Mouse (Mus musculus) hindbrain, embryonic 15.5 days (tissue): ENCODE measurements around the gene Gm45717. TPM values are rescaled to one million over a fixed set of nuclear protein-coding genes. Genes with fewer than 3 reads are reported as not detected.

Experiments used
- ATAC-seq: fragments of 200-750 bp; cut with Nextera tagmentation; 2 replicates; pipeline ENCODE4 v1.8.0; 2017; ENCODE audit warnings: low read depth, moderate number of reproducible peaks, moderate TSS enrichment; ENCODE audit not compliant: low FRiP score
- H3K27ac ChIP-seq: fragments of 300-500 bp; sonication (generic); replicated peaks from 2 replicates; pipeline ENCODE4 v1.5.1; 2015; ENCODE audit warnings: mild to moderate bottlenecking, inconsistent platforms
- H3K27me3 ChIP-seq: fragments of 300-500 bp; sonication (generic); 2 replicates; pipeline ENCODE4 v1.6.1; 2015; ENCODE audit warnings: control low read depth, inconsistent platforms
- H3K36me3 ChIP-seq: fragments of 300-500 bp; sonication (generic); 2 replicates; pipeline ENCODE4 v1.6.1; 2015; ENCODE audit warnings: control low read depth, inconsistent platforms
- H3K4me1 ChIP-seq: fragments of 300-500 bp; sonication (generic); replicated peaks from 2 replicates; pipeline ENCODE4 v1.6.1; 2015; ENCODE audit warnings: control low read depth, inconsistent platforms
- H3K4me2 ChIP-seq: fragments of 300-500 bp; sonication (generic); 2 replicates; pipeline ENCODE4 v1.6.1; 2015; ENCODE audit warnings: moderate library complexity, mild to moderate bottlenecking, inconsistent platforms
- H3K4me3 ChIP-seq: fragments of 300-500 bp; sonication (generic); 2 replicates; pipeline ENCODE4 v1.5.1; 2015; ENCODE audit warnings: mild to moderate bottlenecking, inconsistent platforms
- H3K9ac ChIP-seq: fragments of 300-500 bp; sonication (generic); 2 replicates; pipeline ENCODE4 v1.6.1; 2015; ENCODE audit warnings: inconsistent platforms
- H3K9me3 ChIP-seq: fragments of 300-500 bp; sonication (generic); 2 replicates; pipeline ENCODE4 v1.6.1; 2016; ENCODE audit warnings: control low read depth, inconsistent platforms
- WGBS: fragments of 180-500 bp; shearing (Covaris S2); methylation state at CpG from one replicate; pipeline ENCODE4 v1.1.7; 2015; 5-methylcytosine and 5-hydroxymethylcytosine counted together
- polyA plus RNA-seq: library from polyadenylated mRNA; unstranded; fragments of >200 nt; fragmentation: Nextera tagmentation; extraction: Ambion mirVana; gene quantifications from 2 replicates; pipeline ENCODE4 v1.2.1, GENCODE M21; 2015

Gm45717 gene
- polyA plus RNA-seq: not detected in 2 replicates

DNA sequence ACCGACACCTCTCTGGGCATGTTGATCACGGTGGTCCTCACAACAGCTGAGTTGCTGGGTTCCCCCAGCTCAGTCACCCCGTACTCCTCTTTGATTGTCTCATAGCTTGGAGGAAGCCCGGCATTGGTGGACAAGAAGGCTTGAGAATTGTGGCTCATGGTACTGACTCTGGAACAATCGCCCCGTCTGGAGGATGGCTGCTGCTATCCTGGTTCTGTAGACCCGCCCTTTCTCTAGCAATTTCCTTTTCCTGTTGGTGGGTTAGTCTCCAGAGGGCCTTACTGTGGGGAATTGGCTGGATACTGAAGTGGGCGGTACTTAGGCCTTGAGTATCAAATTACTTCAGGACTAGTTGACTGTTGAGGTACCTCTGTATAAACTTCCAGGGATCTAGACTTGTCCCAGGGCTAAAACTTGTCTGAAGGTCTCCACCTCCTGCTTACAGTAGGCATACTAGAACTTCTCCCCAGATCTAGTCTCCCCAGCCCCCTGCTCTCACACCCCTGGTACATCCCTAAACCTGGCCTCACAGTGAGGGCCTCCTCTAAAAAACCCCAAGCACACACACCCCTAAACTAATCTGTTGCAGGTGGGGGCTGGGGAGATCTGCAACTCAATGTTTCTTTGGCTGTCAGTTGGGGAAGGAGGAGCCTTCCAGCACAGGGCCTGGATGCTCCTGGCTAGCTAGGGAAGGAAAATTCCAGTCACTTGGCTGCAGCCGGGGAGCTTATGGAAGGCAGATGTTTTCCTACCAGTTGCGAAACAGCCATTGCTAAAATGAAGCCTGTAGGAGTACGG lies at the start of gene Gm45717, which contains the start of gene Ifitm2:
Gm45717 (minus strand) TSS at position 180 of the 798 bp plus-strand sequence.
Ifitm2 (minus strand) TSS at position 230 of the 798 bp plus-strand sequence.
- Histone ChIP-seq H3K27ac (0 out of 2 replicates have a peak within 1 kb of the TSS, but pooled peaks have one; percentile 15), H3K4me3 (peak within 1 kb of the TSS; percentile 29), H3K9ac (peak within 1 kb of the TSS; percentile 34), H3K4me2 (peak within 1 kb of the TSS; percentile 62), H3K27me3 (no peaks in the 10 kb centered on the region), H3K36me3 (no peaks in the 10 kb centered on the region), H3K9me3 (no peaks in the 10 kb centered on the region), H3K4me1 (peaks cover 15% of the 10 kb centered on the region; the same call in 1 of the 2 replicates)
- 0 out of 2 replicates have a peak, but pooled peaks have one; percentile 57 for ATAC-seq
- 25% methylated on average over 11 of the region's 11 CpGs for WGBS

DNA sequence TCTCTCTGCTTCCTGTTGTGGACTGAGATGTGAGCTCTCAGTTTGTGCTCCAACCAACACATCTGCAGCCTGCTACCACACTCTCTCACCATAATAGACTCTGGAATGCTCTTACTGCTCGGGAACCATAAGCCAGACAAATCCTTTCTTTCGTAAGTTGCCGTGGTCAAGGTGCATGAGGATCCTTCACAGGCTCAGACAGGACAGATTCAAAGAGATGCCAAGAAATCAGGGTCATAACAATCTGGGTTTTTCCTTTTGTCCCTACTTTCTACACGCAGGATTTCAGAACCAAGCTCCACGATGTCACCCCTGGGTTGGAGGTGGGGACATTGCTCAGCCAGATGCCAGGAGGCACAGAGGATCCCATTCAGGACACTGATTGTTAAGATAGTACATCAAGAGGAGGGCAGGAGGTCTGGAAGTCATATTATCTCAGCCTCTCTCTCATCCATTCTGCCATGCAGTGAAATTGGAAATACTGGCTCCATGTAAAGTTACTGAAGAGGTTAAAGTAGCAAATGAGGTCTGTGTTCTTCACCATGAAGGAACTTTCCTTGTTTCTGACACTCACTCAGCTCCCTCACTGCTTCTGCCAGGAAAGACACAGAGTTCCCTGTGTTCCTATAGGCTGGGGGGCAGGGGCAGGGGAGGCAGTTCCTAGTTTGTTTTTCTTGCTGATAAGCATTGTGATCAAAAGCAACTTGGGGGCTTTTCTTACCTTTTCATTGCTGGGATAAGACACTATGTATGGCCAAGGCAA lies 47.7 kb upstream of the Gm45717 start:
- Histone ChIP-seq H3K4me2 (no peak overlapping the region), H3K27me3 (no peaks in the 10 kb centered on the region), H3K36me3 (no peaks in the 10 kb centered on the region), H3K9me3 (no peaks in the 10 kb centered on the region), H3K4me1 (no peaks in the 10 kb centered on the region), H3K9ac (no peak overlapping the region), H3K27ac (no peak overlapping the region), H3K4me3 (no peak overlapping the region)
- 86% methylated on average over 5 of the region's 5 CpGs for WGBS
- ATAC-seq: no peak

DNA sequence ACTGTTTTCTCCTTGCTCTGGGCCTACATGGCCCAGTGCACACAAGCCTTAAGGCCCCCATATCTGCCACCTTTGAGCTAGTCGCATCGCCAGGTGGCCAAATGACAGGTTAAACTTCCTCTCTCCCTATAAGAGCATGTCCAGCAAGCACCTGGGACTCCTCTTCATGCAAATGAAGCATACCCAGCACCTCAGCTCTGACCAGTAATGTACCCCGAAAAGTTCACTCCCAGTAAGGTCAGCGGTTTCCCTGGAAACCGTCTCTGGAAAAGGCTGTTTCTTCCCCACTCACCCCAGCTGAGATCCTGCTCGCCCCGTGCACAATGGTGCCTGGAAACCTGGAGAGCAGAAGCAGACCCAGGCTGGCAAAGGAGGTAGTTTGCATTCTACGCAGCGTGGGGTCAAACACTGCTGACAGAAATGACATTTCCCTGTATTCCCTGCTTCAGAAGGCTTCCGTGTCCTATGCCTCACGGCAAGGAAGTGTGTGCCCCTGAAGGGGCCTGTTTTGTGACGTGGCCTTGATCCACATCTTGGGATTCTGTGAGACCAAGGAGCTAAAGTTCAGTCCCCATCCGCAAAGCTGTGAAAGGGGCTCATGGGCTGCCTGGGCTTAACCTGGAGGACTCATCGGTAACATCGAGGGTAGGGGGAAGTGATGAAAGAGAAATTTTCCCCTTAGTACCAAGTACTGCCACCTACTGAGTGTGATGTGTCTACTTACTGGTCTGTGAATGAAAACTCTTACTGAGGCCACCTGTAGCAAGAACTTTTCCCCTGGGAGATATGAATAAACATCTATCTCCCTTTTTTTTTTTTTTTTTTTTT lies 45.4 kb upstream of the Gm45717 start:
- WGBS: 68% methylated on average over 15 of the region's 15 CpGs
- H3K4me2 ChIP-seq: no peak overlapping the region
- no peak for ATAC-seq

DNA sequence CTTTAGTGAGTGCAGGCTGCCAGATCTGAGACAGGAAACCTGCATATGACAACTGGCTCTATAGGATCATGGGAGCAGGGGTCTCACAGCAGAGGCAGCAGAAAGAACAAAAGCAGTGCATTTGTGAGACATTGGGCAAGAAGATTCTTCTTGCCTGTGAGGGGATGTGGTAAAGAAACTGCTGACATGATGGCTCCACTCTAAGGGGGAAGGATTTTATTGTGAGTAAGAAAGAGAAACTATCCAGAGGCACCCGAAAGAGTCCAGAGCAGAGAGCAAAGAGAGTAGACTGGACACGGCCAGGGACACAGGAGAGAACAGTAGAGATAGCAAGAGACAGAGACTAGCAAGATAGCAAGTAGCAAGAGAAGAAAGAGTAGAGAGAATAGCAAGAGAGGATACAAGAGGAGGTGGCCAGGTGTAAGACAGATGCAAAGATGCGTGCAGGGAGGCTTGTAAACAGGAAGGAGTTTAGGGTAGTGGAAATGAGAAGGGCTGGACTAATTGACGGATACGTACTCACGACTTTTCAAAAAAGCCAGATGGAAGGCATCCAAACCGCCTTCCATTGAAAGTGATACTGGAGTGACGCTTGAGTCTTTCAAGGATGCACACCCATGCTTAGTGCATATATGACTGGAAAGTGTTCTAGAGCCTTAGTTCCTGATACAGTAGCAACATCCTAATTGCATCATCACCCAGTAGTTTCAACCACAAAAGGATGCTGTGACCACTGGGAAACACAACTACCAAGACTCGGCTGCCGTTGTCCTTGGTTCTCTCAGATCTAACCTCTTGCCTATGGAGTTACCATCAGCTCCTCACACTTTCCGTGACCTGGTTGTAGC lies 43.3 kb upstream of the Gm45717 start:
- Histone ChIP-seq H3K4me1 (no peaks in the 10 kb centered on the region), H3K4me3 (no peak overlapping the region), H3K9ac (no peak overlapping the region), H3K9me3 (no peaks in the 10 kb centered on the region), H3K4me2 (no peak overlapping the region), H3K36me3 (no peaks in the 10 kb centered on the region), H3K27ac (no peak overlapping the region), H3K27me3 (no peaks in the 10 kb centered on the region)
- WGBS: 91% methylated on average over 11 of the region's 11 CpGs
- no peak for ATAC-seq

More for the DNA sequence above, 45.4 kb upstream of the Gm45717 start:
- Histone ChIP-seq H3K27ac (no peak overlapping the region), H3K4me3 (no peak overlapping the region), H3K9me3 (no peaks in the 10 kb centered on the region), H3K27me3 (no peaks in the 10 kb centered on the region), H3K9ac (no peak overlapping the region), H3K36me3 (no peaks in the 10 kb centered on the region), H3K4me1 (no peaks in the 10 kb centered on the region)

DNA sequence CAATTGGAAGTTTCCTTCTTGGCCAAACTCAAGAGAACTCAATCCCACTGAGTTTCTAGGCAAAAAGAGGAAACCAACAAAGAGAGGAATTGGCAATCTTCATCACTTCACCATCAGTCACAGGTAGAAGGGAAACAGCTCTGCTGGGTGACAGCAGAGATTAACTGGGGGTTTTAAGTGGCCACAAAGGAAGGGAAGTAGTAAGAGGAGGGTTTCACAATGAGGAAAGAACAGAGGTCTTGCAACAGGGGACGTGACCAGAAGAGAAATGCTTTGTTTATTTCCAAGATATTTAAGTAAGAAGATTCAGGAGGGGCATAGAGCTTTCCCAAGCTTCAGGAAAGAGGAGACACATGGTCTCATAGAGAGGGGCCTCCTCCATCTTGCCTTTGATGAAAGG lies 42.1 kb upstream of the Gm45717 start:
- Histone ChIP-seq H3K4me3 (no peak overlapping the region), H3K27me3 (no peaks in the 10 kb centered on the region), H3K9ac (no peak overlapping the region), H3K36me3 (no peaks in the 10 kb centered on the region), H3K27ac (no peak overlapping the region), H3K9me3 (no peaks in the 10 kb centered on the region), H3K4me2 (no peak overlapping the region), H3K4me1 (no peaks in the 10 kb centered on the region)
- ATAC-seq: no peak
- 73% methylated on average over 1 of the region's 1 CpGs for WGBS

DNA sequence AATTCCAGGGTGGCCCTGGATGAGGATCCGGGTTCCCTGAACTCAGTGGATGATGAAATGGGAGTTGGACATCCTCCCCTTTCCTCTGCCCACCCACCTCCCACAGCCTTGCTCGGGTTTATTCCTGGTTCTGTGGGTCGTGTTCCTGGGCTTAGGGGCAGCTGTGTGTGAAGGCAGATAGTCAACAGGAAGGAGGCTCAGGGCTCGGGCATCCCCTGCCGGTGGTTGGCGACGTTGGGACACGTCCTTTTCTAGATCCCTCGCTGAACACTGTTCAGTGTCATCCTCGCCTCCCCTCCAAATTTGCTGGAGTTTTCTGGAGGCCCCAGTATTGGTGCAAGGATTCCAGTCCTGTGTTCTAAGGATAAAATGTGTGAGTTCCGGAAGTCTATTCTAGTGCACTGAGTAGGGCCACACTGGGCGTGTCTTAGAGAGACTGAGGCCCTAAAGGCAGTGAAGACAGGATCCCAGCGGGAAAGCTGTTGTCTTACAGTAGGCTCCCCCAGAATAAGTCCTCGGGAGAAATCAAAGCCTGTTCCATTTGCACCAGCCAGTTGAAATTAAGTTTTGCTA lies 35.5 kb upstream of the Gm45717 start:
- Histone ChIP-seq H3K27ac (no peak overlapping the region), H3K9me3 (no peaks in the 10 kb centered on the region), H3K9ac (no peak overlapping the region), H3K4me2 (no peak overlapping the region), H3K4me1 (no peaks in the 10 kb centered on the region), H3K36me3 (no peaks in the 10 kb centered on the region), H3K4me3 (no peak overlapping the region), H3K27me3 (no peaks in the 10 kb centered on the region)
- no peak for ATAC-seq
- 88% methylated on average over 14 of the region's 14 CpGs for WGBS

DNA sequence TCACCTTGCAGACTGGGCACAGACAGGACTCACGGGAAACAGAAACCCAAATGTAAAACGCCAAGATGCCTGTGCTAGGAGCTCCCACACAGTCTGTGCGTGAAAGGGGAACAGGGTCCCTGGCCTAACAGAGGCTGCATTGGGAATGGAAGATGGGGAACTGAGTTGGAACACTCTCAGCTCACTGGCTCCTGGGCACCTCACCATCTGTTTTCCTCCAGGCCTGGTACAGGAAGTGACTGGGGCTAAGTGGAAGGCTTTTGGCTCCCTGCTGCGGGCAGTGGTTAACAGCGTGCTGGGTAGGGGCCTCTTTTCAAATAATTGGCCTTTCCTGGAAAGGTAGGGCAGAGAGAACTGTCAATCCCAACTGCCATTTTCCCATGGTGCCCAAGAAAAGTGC lies 34.9 kb upstream of the Gm45717 start:
- no peak overlapping the region for H3K4me2 ChIP-seq
- WGBS: 70% methylated on average over 5 of the region's 5 CpGs
- H3K9me3 ChIP-seq: no peaks in the 10 kb centered on the region
- H3K36me3 ChIP-seq: no peaks in the 10 kb centered on the region
- no peak for ATAC-seq
- H3K4me3 ChIP-seq: no peak overlapping the region
- no peaks in the 10 kb centered on the region for H3K4me1 ChIP-seq
- no peak overlapping the region for H3K27ac ChIP-seq
- H3K9ac ChIP-seq: no peak overlapping the region
- H3K27me3 ChIP-seq: no peaks in the 10 kb centered on the region

DNA sequence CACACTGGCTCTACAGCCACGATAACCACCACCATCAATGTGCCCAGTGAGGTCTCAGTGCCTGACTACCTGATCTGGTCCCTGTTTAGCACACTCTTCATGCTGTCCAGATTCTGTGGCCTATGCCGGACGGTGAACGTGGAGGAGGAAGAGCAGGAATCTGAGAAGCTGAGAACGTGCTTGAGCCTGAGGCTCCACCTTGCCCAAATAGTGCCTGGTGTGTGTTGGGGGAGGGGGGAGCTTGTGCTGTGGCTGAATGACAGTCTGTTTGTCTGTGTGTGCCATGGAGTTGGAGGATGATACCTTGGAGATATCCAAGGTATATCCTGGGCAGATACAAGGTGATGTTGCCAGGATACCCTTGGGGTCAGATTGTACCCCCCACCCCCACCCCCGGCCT lies 34.4 kb upstream of the Gm45717 start:
- WGBS: 85% methylated on average over 6 of the region's 6 CpGs
- H3K27ac ChIP-seq: no peak overlapping the region
- H3K4me3 ChIP-seq: no peak overlapping the region
- H3K4me1 ChIP-seq: no peaks in the 10 kb centered on the region
- no peaks in the 10 kb centered on the region for H3K9me3 ChIP-seq
- H3K27me3 ChIP-seq: no peaks in the 10 kb centered on the region
- no peak overlapping the region for H3K9ac ChIP-seq
- ATAC-seq: no peak
- H3K36me3 ChIP-seq: no peaks in the 10 kb centered on the region
- no peak overlapping the region for H3K4me2 ChIP-seq

DNA sequence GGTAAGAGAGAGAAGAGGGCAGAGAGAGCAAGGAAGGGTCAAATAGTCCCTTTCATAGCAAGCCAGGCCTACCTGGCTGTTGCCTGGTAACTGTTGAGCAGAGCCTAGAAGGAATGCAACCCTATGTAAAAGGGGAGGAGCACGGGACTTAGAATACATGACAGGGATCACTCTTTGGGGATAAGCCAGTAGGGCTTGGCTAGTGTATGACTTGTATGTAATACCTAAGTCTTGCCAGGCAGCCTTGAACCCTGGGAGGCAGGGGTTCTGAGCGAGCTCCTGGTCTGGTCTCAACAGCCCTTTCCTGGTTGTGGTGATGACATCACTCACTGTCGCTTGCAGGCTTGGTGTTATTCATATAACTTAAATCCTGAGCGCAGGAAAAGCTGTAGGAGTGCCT lies 33.3 kb upstream of the Gm45717 start:
- Histone ChIP-seq H3K27ac (no peak overlapping the region), H3K4me3 (no peak overlapping the region), H3K4me2 (no peak overlapping the region), H3K36me3 (no peaks in the 10 kb centered on the region), H3K9ac (no peak overlapping the region), H3K9me3 (no peaks in the 10 kb centered on the region), H3K4me1 (no peaks in the 10 kb centered on the region), H3K27me3 (no peaks in the 10 kb centered on the region)
- WGBS: 72% methylated on average over 4 of the region's 4 CpGs
- ATAC-seq: no peak

DNA sequence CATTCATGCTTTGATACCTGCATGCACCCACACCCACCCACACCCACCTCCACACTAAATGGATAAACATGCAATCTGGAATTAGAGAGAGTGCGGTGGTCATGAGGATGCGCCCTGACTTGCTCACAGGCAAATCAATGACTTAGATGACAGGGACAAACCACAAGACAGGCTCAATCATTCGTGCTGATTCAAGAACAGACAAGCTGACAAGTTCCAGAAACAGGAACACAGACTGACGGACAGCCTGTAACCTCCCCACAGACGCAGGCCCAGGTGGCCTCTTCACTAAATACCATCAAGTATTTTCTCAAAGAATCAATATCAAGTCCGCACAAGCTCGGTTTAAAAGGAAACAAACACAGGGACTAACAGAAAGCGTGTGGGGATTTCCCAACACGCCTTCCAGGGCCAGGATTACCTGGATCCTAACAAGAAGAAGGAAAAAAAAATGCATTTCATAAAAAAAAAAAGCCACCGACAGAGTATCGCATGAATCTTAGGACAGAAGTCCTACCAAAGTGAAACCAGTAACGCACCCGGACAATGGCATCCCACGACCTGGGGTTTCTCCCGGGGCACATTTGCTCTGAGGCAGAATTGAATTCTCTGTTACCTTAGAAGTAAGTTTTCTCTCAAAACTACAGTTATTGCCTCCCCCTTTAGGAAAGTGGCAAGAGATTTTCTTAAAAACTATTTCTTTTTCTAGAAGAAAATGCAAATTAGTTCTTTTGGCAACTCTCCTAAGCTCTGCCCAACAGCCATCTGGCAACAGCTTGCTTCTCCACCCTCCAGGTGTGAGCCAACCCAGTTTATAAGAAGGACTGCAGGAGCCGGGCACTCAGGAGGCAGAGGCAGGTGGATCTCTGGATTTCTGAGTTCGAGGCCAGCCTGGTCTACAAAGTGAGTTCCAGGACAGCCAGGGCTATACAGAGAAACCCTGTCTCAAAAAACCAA lies 31.7 kb upstream of the Gm45717 start:
- H3K4me1 ChIP-seq: no peaks in the 10 kb centered on the region
- no peaks in the 10 kb centered on the region for H3K36me3 ChIP-seq
- no peak overlapping the region for H3K27ac ChIP-seq
- WGBS: 86% methylated on average over 17 of the region's 17 CpGs
- H3K4me3 ChIP-seq: no peak overlapping the region
- H3K9ac ChIP-seq: no peak overlapping the region
- H3K4me2 ChIP-seq: no peak overlapping the region
- H3K27me3 ChIP-seq: no peaks in the 10 kb centered on the region
- ATAC-seq: no peak
- no peaks in the 10 kb centered on the region for H3K9me3 ChIP-seq
